Mouse (Mus musculus): ENCODE measurements at regions not wholly inside any gene's neighbourhood (a gene's known extent, or its start where the extent isn't known, plus 50 kb on each side); places are given as distances from the start of the nearest gene placed in this dataset.

- TF ChIP-seq GATA1 (IDR thresholded peaks at IDR 0.05; ENCODE audit: borderline replicate concordance, low read length): no peak
- no peak for TF ChIP-seq FLI1 (IDR thresholded peaks at IDR 0.05; ENCODE audit: low read length)
Measured at GRCm38 (mm10) chr5:139637028-139637427, 93.7 kb downstream of the Uncx start.
